Mouse (Mus musculus) hindbrain, postnatal 0 days (tissue): ENCODE data around the gene Aldh9a1. TPM values are rescaled to one million over a fixed set of nuclear protein-coding genes. Genes with fewer than 3 reads are reported as not detected.

Experiments
- ATAC-seq: fragments of 200-750 bp; cut with Nextera tagmentation; 2 replicates; pipeline ENCODE4 v1.8.0; 2017; ENCODE audit warnings: mild to moderate bottlenecking, moderate TSS enrichment, moderate library complexity
- DNase-seq: peaks from one replicate; pipeline ENCODE4 v3.0.0-alpha.2; 2015; ENCODE audit warnings: low spot score
- H3K27ac ChIP-seq: fragments of 300-500 bp; sonication (generic); 2 replicates; pipeline ENCODE4 v1.5.1; 2014; ENCODE audit warnings: mild to moderate bottlenecking
- H3K27me3 ChIP-seq: fragments of 300-500 bp; sonication (generic); 2 replicates; pipeline ENCODE4 v1.6.1; 2014; ENCODE audit warnings: low read length, mixed read lengths; ENCODE audit not compliant: insufficient read depth
- H3K36me3 ChIP-seq: fragments of 300-500 bp; sonication (generic); 2 replicates; pipeline ENCODE4 v1.6.1; 2014; ENCODE audit warnings: low read length, mixed read lengths; ENCODE audit not compliant: insufficient read depth
- H3K4me1 ChIP-seq: fragments of 300-500 bp; sonication (generic); 2 replicates; pipeline ENCODE4 v1.6.1; 2014; ENCODE audit warnings: antibody characterized with exemption, low read length, mixed read lengths; ENCODE audit not compliant: insufficient read depth
- H3K4me2 ChIP-seq: fragments of 300-500 bp; sonication (generic); 2 replicates; pipeline ENCODE4 v1.6.1; 2014; ENCODE audit warnings: low read depth, mild to moderate bottlenecking, low read length, moderate library complexity, mixed read lengths
- H3K4me3 ChIP-seq: fragments of 300-500 bp; sonication (generic); 2 replicates; pipeline ENCODE4 v1.5.1; 2014; ENCODE audit warnings: low read length
- H3K9ac ChIP-seq: fragments of 300-500 bp; sonication (generic); replicated peaks from 2 replicates; pipeline ENCODE4 v1.6.1; 2014; ENCODE audit warnings: mild to moderate bottlenecking, low read length, moderate library complexity, mixed read lengths
- H3K9me3 ChIP-seq: fragments of 300-500 bp; sonication (generic); 2 replicates; pipeline ENCODE4 v1.6.1; 2016; ENCODE audit warnings: low read length, mixed read lengths
- CTCF ChIP-seq: IDR thresholded peaks from 2 replicates; pipeline ENCODE4 v1.5.1; 2016; ENCODE audit warnings: antibody characterized with exemption, control low read depth, low read depth
- WGBS: fragments of 180-500 bp; shearing (Covaris S2); extraction: QIAGEN DNeasy Blood & Tissue Kit; methylation state at CpG from one replicate; pipeline ENCODE4 v1.1.7; 2014; 5-methylcytosine and 5-hydroxymethylcytosine counted together
- polyA plus RNA-seq: library from polyadenylated mRNA; unstranded; fragments of >200 nt; fragmentation: Nextera tagmentation; extraction: Ambion mirVana; gene quantifications from 2 replicates; pipeline ENCODE4 v1.2.1, GENCODE M21; 2015
- total RNA-seq: library from RNA; depleted of rRNA; stranded (reverse); fragments of >200 nt; gene quantifications from 2 replicates; pipeline ENCODE4 v1.2.3, GENCODE M21; 2014

Aldh9a1 gene
- total and polyA plus RNA-seq, 2 experiments from 2014 or later, result 11.6 to 44.2 TPM

- Histone ChIP-seq H3K4me1 (peaks cover 5% of the 10 kb centered on the region; the same call in 1 of the 2 replicates), H3K27ac (no peak overlapping the region), H3K9me3 (no peaks in the 10 kb centered on the region), H3K36me3 (no peaks in the 10 kb centered on the region), H3K4me2 (no peak overlapping the region), H3K9ac (no peak overlapping the region), H3K4me3 (no peak overlapping the region), H3K27me3 (no peaks in the 10 kb centered on the region)
- TF ChIP-seq CTCF, result no peak
- 74% methylated on average over 6 of the region's 6 CpGs for WGBS
- ATAC-seq, result no peak
- no peak for DNase-seq
Observed at GRCm38 (mm10) chr1:167388571-167388970, 38.8 kb downstream of the Aldh9a1 start.

GRCm38 (mm10) chr1:167389584-167389983 is 39.8 kb downstream of the Aldh9a1 start:
- Histone ChIP-seq H3K9me3 (no peaks in the 10 kb centered on the region), H3K4me3 (no peak overlapping the region), H3K9ac (no peak overlapping the region), H3K4me2 (no peak overlapping the region), H3K27ac (no peak overlapping the region), H3K36me3 (no peaks in the 10 kb centered on the region), H3K27me3 (no peaks in the 10 kb centered on the region), H3K4me1 (peaks cover 5% of the 10 kb centered on the region; the same call in 1 of the 2 replicates)
- WGBS, result 91% methylated on average over 7 of the region's 7 CpGs
- TF ChIP-seq CTCF, result no peak
- DNase-seq (no peak), ATAC-seq (no peak)

- 71% methylated on average over 4 of the region's 4 CpGs for WGBS
Observed at GRCm38 (mm10) chr1:167390381-167390780, 40.6 kb downstream of the Aldh9a1 start.

GRCm38 (mm10) chr1:167391241-167391640 is 41.5 kb downstream of the Aldh9a1 start:
- Histone ChIP-seq H3K27me3 (no peaks in the 10 kb centered on the region), H3K27ac (no peak overlapping the region), H3K4me3 (no peak overlapping the region), H3K4me1 (peaks cover 5% of the 10 kb centered on the region; the same call in 1 of the 2 replicates), H3K9me3 (no peaks in the 10 kb centered on the region), H3K4me2 (no peak overlapping the region), H3K9ac (no peak overlapping the region), H3K36me3 (no peaks in the 10 kb centered on the region)
- DNase-seq, result no peak
- TF ChIP-seq CTCF, result no peak
- 83% methylated on average over 6 of the region's 6 CpGs for WGBS
- ATAC-seq, result no peak

More at GRCm38 (mm10) chr1:167390381-167390780, 40.6 kb downstream of the Aldh9a1 start:
- no peaks in the 10 kb centered on the region for H3K27me3 ChIP-seq
- no peaks in the 10 kb centered on the region for H3K9me3 ChIP-seq
- H3K36me3 ChIP-seq, result no peaks in the 10 kb centered on the region
- TF ChIP-seq CTCF, result no peak
- ATAC-seq (no peak), DNase-seq (no peak)
- no peak overlapping the region for H3K27ac ChIP-seq
- no peak overlapping the region for H3K4me3 ChIP-seq
- H3K4me1 ChIP-seq, result peaks cover 5% of the 10 kb centered on the region; the same call in 1 of the 2 replicates
- no peak overlapping the region for H3K4me2 ChIP-seq
- H3K9ac ChIP-seq, result no peak overlapping the region

GRCm38 (mm10) chr1:167392031-167392640 is 42.3 kb downstream of the Aldh9a1 start:
- H3K4me3 ChIP-seq, result peak overlapping the region; percentile 66
- ATAC-seq (no peak), DNase-seq (no peak)
- peak overlapping the region; percentile 94 for H3K4me2 ChIP-seq
- no peaks in the 10 kb centered on the region for H3K36me3 ChIP-seq
- peaks cover 5% of the 10 kb centered on the region; the same call in 1 of the 2 replicates for H3K4me1 ChIP-seq
- 57% methylated on average over 2 of the region's 2 CpGs for WGBS
- no peaks in the 10 kb centered on the region for H3K27me3 ChIP-seq
- no peak for TF ChIP-seq CTCF
- H3K9me3 ChIP-seq, result no peaks in the 10 kb centered on the region
- H3K9ac ChIP-seq, result peak overlapping the region; percentile 59; the same call in 1 of the 2 replicates
- H3K27ac ChIP-seq, result peak overlapping the region; percentile 71; the same call in 1 of the 2 replicates

- Histone ChIP-seq H3K27ac (peak overlapping the region; percentile 71; the same call in 1 of the 2 replicates), H3K4me3 (peak overlapping the region; percentile 66), H3K27me3 (no peaks in the 10 kb centered on the region), H3K4me1 (peaks cover 5% of the 10 kb centered on the region; the same call in 1 of the 2 replicates), H3K4me2 (peak overlapping the region; percentile 94), H3K9me3 (no peaks in the 10 kb centered on the region), H3K9ac (peak overlapping the region; percentile 59), H3K36me3 (no peaks in the 10 kb centered on the region)
- ATAC-seq, result no peak
- no peak for TF ChIP-seq CTCF
- 5% methylated on average over 8 of the region's 8 CpGs for WGBS
- DNase-seq, result no peak
Observed at GRCm38 (mm10) chr1:167392687-167393086, 42.9 kb downstream of the Aldh9a1 start.

- 0% methylated on average over 15 of the region's 15 CpGs for WGBS
- ATAC-seq, result peak; percentile 41
Observed at GRCm38 (mm10) chr1:167393281-167393680, 43.5 kb downstream of the Aldh9a1 start.

More at GRCm38 (mm10) chr1:167393281-167393680, 43.5 kb downstream of the Aldh9a1 start:
- Histone ChIP-seq H3K27ac (peak overlapping the region; percentile 71), H3K9me3 (no peaks in the 10 kb centered on the region), H3K4me2 (peak overlapping the region; percentile 94), H3K4me3 (peak overlapping the region; percentile 66), H3K9ac (peak overlapping the region; percentile 59), H3K36me3 (no peaks in the 10 kb centered on the region), H3K27me3 (no peaks in the 10 kb centered on the region), H3K4me1 (peaks cover 5% of the 10 kb centered on the region; the same call in 1 of the 2 replicates)
- DNase-seq, result peak; percentile 64
- TF ChIP-seq CTCF, result peak; percentile 38
